Mouse (Mus musculus) T-helper 1 cell (primary cell): Measurements from ENCODE around the gene Rsph9.

Source experiments
- in situ Hi-C: fragments of 300-600 bp; cut with MboI, MseI; formaldehyde crosslinking; loops from one replicate; pipeline ENCODE4 v1.15.1; 2025; ENCODE audit warnings: high pct_unique_total_duplicates

Gene Rsph9

GRCm38 (mm10) chr17:46108286-46108685 lies 35.7 kb downstream of the Rsph9 start:
- in situ Hi-C loops = no loop called here

GRCm38 (mm10) chr17:46104487-46104886 lies 39.5 kb downstream of the Rsph9 start:
- in situ Hi-C loops = no loop called here

GRCm38 (mm10) chr17:46102608-46103159 lies 41.3 kb downstream of the Rsph9 start:
- in situ Hi-C loops = no loop called here

GRCm38 (mm10) chr17:46101906-46102305 lies 42.1 kb downstream of the Rsph9 start:
- in situ Hi-C loops = no loop called here

GRCm38 (mm10) chr17:46098525-46098924 lies 45.5 kb downstream of the Rsph9 start:
- in situ Hi-C loops = no loop called here

GRCm38 (mm10) chr17:46091899-46092298 lies 52.1 kb downstream of the Rsph9 start:
- in situ Hi-C loops = no loop called here

- in situ Hi-C loops = no loop called here
These were observed 52.7 kb downstream of the Rsph9 start for GRCm38 (mm10) chr17:46091351-46091750.

GRCm38 (mm10) chr17:46086341-46086870 lies 57.6 kb downstream of the Rsph9 start:
- in situ Hi-C loops = no loop called here

GRCm38 (mm10) chr17:46084091-46084501 lies 59.9 kb downstream of the Rsph9 start:
- in situ Hi-C loops = no loop called here

GRCm38 (mm10) chr17:46083381-46083780 lies 60.6 kb downstream of the Rsph9 start:
- in situ Hi-C loops = no loop called here

GRCm38 (mm10) chr17:46081657-46082056 lies 62.4 kb downstream of the Rsph9 start:
- in situ Hi-C loops = no loop called here

- in situ Hi-C loops = no loop called here
These were observed 63.0 kb downstream of the Rsph9 start for GRCm38 (mm10) chr17:46081042-46081441.

GRCm38 (mm10) chr17:46080388-46080787 lies 63.6 kb downstream of the Rsph9 start:
- in situ Hi-C loops = no loop called here

- in situ Hi-C loops = no loop called here
These were observed 65.0 kb downstream of the Rsph9 start for GRCm38 (mm10) chr17:46079037-46079436.

- in situ Hi-C loops = no loop called here
These were observed 66.0 kb downstream of the Rsph9 start for GRCm38 (mm10) chr17:46077921-46078534.

GRCm38 (mm10) chr17:46076260-46076551 lies 67.8 kb downstream of the Rsph9 start:
- in situ Hi-C loops = no loop called here

GRCm38 (mm10) chr17:46075551-46076259 lies 68.3 kb downstream of the Rsph9 start:
- in situ Hi-C loops = no loop called here

- in situ Hi-C loops = no loop called here
These were observed 68.9 kb downstream of the Rsph9 start for GRCm38 (mm10) chr17:46075116-46075485.

- in situ Hi-C loops = no loop called here
These were observed 69.5 kb downstream of the Rsph9 start for GRCm38 (mm10) chr17:46074398-46075115.

- in situ Hi-C loops = no loop called here
These were observed 70.2 kb downstream of the Rsph9 start for GRCm38 (mm10) chr17:46073730-46074301.
